Mouse (Mus musculus): Measurements from ENCODE around the gene Spata17. TPM values are rescaled to one million over a fixed set of nuclear protein-coding genes. Genes with fewer than 3 reads are reported as not detected.

Spata17 gene
- polyA plus RNA-seq, 1 experiment, result not detected

DNA sequence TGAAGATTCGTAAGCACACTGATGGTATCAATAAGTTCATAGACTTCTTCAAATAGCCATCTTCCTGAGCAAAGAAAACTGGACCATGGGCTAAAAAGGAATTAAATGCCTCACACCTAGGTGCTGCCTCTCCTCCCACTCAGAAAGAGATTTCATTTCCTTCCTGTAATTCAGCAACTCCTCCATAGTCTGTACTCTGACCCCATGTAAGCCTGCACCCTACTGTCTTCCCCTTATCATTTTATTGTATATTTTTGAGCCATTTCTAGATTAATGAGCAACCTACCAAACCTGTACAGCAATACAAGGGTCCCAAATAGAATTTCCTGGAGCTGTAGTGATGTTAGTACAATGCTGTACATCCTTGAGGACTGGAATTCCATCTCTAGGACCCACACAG lies 211.0 kb downstream of the Spata17 start:
- TF ChIP-seq GATA1 (IDR thresholded peaks at IDR 0.05; ENCODE audit: low read length), result no peak

DNA sequence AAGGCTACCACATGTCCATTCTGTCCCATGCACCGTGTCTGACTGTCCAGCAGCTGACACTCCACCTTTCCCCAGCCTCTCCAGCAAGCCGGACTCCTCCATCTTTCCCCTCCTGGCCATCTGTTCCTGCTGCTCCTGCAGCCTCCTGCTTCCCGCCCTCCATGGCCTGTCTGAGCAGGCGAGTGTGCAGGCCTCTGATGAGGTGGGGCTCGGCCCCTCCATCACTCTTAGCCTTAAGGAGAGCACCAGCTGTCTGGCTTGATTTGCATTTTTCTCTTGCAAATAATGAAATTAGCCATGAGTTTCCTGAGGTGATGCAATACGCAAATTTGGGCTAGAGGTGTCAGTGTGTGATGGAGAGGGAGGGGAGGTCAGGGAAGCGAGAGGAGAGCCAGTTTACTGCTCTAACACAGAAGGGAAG lies 211.8 kb downstream of the Spata17 start:
- no peak for TF ChIP-seq GATA1 (IDR thresholded peaks at IDR 0.05; ENCODE audit: low read length)

DNA sequence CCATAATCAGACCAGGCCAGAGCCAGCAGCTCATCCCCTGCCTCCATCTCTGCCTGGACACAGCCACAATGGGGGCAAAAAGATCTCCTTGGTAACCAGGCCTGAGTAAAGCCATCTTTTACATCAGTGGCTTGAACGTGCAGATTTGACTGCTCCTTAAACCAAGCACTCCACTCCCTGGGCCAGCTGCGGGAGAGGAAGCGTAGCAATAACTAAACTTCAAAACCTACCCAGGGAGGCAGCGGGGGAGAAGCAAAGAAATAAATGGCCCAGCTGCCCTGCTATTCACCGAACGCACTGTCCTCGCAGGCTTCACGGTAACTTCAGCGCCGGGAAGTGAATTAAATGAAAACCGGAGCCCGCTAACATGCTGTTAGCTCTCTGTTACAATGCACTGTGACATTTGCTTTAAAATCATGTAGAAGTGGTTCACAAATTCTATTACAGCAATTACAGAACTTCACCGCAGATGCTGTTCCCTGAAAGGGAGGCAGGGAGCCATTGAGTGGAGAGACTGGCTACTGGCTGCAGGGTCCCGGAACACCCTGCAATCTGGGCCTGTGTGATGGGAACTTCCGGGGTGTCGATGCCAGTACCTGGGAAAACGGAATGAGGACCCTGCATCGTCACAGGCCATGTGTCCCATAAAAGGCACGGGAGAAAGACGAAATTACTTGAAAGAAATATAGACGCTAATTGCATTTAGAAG lies 217.5 kb downstream of the Spata17 start:
- TF ChIP-seq GATA1 (IDR thresholded peaks at IDR 0.05; ENCODE audit: low read length), result no peak

Other genes with a start within 250 kb of the Spata17 start
- not detected in 2 replicates for gene D1Pas1, start 248.0 kb downstream of the Spata17 start, polyA plus RNA-seq (2012)
- gene Gpatch2, start within 50 bp of the Spata17 start, polyA plus RNA-seq (2012), result 7.6 and 9.7 TPM in 2 replicates